Mouse (Mus musculus) retina, embryonic 14.5 days (tissue): ENCODE measurements around the gene Anp32e.
"Not testable (repeated sequence)": the region's sequence is repeated elsewhere in the genome, so short reads cannot be mapped to it uniquely, and the experiment has no call there.

ENCODE experiments used
- DNase-seq: peaks from one replicate; pipeline ENCODE4 v3.0.0-alpha.2; 2015; ENCODE audit warnings: low spot score

Anp32e gene

GRCm38 (mm10) chr3:95928658-95929503 lies at the start of gene Anp32e:
TSS of gene Anp32e (plus strand) at chr3:95929246.
- peak; percentile 99 for DNase-seq

- DNase-seq = peak; percentile 96
These were observed 46.8 kb upstream of the Anp32e start, which contains the start of gene Ciart for GRCm38 (mm10) chr3:95881979-95882815. TSS of gene Ciart (minus strand) at chr3:95882251.

- DNase-seq = peak; percentile 83
These were observed 46.1 kb upstream of the Anp32e start for GRCm38 (mm10) chr3:95882816-95883425.

GRCm38 (mm10) chr3:95884400-95884799 lies 44.6 kb upstream of the Anp32e start:
- no peak for DNase-seq

- no peak for DNase-seq
These were observed 41.5 kb upstream of the Anp32e start for GRCm38 (mm10) chr3:95887596-95887995.

GRCm38 (mm10) chr3:95889664-95890063 lies 39.4 kb upstream of the Anp32e start:
- no peak for DNase-seq

- no peak for DNase-seq
These were observed 37.6 kb upstream of the Anp32e start, which contains the start of gene BC028528 for GRCm38 (mm10) chr3:95891211-95892065. TSS of gene BC028528 (minus strand) at chr3:95892005.

GRCm38 (mm10) chr3:95892066-95893052 lies 36.7 kb upstream of the Anp32e start:
- DNase-seq = no peak

GRCm38 (mm10) chr3:95893126-95893525 lies 35.9 kb upstream of the Anp32e start:
- no peak for DNase-seq

GRCm38 (mm10) chr3:95893606-95894316 lies 35.3 kb upstream of the Anp32e start, which contains the start of gene Aph1a:
TSS of gene Aph1a (plus strand) at chr3:95893969.
- peak; percentile 97 for DNase-seq

- DNase-seq = no peak
These were observed 34.5 kb upstream of the Anp32e start for GRCm38 (mm10) chr3:95894317-95895160.

GRCm38 (mm10) chr3:95895501-95895900 lies 33.5 kb upstream of the Anp32e start:
- not testable (repeated sequence) for DNase-seq

- no peak for DNase-seq
These were observed 29.1 kb upstream of the Anp32e start for GRCm38 (mm10) chr3:95899800-95900524.

GRCm38 (mm10) chr3:95901616-95902372 lies 27.3 kb upstream of the Anp32e start:
- no peak for DNase-seq

- no peak for DNase-seq
These were observed 26.7 kb upstream of the Anp32e start for GRCm38 (mm10) chr3:95902373-95902625.

- no peak for DNase-seq
These were observed 26.4 kb upstream of the Anp32e start for GRCm38 (mm10) chr3:95902643-95903042.
